Mouse (Mus musculus) cerebellum, postnatal 36 days (tissue): ENCODE results near the gene Avil.

Experiments
- DNase-seq, 2 experiments: peaks; one replicate each; pipeline ENCODE4 v3.0.0; 2021 to 2022; ENCODE audit warnings: mixed read lengths in 2 of 2

Avil gene

DNA sequence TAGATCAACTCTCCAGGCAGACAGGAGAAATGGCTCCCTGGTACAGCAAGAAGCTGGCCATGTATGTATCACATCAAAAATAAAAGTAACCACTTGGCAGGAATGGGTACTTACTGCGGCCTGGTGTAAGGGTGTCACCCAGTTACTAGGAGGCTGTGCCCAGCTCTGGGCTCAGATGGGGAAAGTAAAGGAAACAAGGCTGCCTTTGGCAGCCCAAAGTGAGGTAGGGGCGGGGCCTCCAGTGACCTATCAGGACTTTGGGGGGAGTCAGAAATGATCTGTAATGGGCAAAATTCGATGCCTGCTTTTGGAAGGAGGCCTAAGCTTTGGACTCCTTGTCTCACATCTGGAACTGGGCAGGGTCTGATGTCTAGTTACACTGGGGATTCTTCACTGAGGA is 18.8 kb upstream of the Avil start:
- no peak for DNase-seq

DNA sequence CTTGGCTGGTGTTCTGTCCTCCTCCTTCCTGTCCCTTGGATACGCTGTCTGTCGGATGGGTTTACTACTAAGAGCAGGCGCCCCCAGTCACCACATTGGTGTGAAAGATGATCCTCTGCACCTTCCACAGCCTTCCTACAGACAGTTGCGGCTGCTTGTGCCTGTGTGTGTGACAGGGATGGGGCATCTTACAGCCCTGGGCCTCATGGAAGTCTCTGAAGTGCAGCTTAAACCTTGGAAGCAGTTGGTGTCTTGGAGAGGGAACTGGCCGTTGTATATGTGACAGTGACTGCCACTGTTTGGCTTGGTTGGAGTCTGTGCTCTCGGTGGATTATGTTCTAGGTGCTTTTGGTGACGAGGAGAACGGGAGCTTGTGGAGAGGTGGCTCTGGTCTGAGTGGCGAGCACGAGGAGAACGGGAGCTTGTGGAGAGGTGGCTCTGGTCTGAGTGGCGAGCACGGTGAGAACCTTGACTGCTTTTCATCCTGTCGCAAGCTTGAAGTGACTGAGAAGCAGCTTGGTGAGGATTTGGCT is 17.2 kb upstream of the Avil start:
- no peak for DNase-seq

DNA sequence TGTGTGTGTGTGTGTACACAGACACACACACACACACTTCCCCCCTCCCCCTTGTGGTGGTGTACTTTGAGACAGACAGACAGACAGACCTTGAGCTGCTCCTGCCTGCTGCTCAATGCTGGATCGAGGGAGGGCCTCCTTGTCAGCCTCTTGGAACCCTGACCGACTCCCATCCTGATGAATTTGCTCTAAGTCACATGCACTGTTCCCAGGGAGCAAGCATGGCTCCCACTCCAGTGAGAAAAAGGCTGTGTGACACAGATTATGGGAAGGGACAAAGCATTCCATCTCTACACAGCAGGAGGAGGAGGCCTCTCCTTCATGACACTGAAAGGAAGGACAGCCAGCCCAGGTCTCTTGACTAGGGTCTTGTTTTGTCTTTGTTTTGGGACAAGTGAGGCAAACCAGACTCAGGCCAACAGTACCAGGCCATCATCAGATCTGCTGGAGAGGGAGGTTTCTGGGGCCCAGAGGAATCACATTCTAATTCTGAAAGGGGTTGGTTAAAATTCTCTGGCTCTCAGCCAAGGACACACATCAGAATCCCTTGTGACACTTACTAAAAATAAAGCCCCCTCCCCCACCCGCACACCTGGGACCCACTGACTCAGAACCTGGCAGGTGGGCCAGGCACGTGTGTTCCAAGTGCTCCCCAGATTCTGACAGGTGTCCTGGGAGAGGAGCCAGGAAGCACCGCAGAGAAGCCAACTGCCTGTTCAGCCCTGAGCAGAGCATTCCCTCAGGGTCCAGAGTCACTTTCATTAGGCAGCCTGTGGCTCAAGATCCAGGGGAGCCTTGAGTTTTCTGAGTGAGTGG is 16.1 kb upstream of the Avil start:
- peak; percentile 90 to 92 for DNase-seq

DNA sequence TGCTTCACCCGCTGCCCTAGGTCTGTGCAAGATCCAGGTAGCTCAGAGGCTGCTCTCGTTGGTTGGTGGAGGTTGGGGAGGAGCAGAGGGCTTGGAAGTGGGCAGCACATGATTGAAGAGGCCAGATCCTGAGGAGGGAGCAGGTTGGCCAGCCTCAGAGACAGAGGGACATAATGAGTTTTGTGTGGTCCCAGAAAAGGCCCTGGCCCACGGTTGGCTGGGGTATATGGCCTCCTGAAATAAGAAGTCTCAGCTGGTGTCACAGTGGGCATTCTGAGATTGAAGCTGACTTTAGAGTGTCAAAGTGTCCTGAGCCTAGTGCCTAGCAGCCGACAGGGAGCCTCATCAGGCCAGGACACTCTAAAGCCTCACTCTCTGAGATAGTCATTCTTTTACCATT is 15.4 kb upstream of the Avil start:
- DNase-seq = no peak

DNA sequence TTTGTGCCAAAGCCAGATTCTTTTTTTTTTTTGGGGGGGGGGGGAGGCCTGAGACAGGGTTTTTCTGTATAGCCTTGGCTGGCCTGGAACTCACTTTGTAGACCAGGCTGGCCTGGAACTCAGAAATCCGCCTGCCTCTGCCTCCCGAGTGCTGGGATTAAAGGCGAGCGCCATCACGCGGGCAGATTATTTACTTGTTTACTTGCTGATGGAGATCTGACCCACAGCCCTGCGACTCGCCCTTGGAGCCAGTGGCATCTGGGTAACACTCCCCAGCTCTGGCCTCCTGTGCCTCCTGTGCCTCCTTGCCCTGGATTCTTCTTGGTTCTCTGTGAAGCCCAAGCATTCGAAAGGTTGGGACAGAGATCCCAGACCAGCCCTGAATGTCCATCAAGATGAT is 14.9 kb upstream of the Avil start:
- no peak for DNase-seq

DNA sequence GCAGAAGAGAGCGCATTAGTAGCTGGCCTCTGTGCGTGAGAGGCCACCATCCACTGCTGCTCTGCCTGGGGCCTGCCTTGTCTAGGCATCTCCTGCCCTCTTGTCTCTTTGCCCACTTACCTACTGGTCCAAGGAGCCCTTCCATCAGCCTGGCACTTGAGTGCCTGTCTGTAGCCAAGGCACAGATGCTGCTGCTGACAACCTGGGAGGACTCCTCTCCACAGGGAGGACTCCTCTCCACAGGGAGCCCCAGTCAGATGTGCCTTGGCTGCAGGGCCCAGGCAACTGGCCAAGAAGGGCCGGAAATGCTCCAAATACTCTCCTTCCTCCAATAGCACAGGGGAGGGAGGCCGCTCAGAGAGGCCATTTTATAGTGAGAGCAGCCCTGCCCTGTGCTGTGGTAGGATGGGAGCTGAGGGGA is 14.0 kb upstream of the Avil start:
- peak; percentile 89 to 90 for DNase-seq

DNA sequence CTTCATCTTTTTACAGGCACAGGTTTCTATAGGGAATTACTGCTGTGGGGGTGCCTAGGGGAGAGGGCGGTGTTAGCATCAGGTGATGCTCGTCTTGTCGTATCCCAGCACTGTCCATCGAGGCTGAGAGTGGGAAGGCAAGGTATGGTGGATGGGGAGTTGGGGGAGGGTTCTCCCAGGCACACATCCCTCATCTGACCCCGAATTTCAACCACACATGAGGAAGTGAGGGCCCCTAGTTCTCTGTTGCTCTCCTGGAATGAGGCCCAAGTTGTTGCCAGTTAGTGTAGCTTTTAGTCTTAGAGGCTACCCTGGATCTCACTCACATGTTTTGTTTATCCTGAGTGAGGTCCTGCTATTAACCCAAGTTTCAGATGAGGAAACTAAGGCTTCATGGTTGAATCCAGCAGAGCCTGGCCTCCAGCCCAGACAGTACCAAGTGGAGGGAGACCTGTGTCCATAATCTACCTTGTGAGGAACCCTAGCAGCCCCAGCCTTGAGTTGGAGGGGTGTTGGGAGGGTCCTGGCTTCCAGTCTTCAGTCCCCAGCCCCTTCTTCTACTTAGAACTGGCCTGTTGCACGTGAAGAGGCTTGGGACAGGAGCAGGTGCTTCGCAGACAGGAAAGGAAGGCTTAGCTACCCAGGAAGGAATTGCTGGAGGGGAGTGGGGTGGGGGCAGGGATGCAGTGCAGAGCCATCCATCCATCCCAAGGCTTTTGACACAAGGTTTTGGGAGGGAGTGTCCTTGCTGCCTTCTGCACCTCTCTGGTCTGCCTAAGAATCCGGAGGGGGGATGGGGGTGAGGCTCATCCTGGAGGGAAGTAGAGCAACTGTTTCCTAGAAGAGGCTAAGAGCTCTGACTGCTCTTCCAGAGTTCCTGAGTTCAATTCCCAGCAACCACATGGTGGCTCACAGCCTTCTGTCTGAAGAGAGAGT is 13.1 kb upstream of the Avil start:
- DNase-seq = no peak

DNA sequence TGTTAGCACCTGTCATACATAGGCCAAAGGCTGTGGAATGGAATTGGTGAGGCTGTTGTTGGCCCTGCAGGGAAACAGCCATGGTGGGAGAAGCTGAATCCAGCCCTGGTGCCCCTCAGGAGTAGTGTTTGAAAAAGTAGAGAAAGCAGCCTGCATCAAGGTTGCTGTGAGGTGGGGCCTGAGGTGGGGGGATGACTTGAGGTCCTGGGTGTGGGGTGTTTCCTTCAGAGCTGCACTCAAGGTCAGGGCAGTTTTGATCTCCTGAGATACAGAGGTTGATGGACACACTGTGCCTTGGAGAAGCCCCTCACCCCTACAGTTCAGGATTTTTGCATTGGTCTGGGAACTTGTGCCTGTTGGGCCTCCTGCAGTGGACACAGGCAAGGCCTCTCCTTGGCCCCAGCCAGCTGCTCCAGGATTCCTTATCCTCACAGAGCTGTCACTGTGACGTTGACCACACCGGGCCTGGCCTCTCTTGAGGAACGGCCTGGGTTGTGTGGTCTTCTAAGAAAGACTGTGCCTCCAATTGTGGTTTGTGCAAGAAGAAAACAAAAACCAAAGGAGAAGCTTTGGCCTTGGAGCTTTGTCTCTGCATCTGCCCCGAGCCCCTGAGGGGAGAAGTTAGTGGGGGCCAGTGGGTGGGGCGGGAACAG is 11.9 kb upstream of the Avil start:
- DNase-seq = no peak

DNA sequence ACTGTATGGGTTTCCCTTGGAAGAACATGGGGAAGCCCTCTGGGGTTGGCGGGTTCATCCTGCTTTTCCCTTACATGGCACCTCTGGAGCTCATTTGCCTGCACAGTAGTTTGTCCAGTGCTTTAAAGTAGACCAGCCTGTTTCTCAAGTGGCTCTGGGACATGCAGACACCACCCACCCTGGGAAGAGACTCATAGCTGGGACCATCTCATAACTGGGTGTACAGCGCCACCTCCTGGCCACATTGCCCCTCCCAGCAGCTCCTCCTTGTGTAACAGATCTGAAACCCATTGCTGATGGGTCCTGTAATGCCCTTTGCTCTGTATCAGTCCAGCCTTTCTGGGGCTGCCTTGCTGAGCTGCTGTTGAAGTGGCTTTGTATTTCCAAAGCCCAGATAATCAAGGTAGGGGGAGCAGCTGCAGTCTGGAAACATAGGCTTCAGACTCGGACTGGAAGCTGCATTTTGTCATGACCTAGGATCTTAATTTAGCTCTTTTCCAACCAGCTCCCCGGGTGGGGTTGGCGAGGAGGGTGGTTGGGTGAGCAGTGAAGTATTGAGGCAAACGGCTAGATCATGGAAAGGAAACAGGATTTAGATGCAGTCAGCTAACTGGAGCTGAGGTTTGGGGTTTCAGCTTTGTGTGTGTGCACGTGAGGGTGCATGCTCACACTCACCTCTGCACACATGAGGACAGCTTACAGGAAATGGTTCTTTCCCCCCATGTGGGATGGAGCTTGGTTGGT is 10.0 kb upstream of the Avil start:
- DNase-seq = peak; percentile 88 to 89

DNA sequence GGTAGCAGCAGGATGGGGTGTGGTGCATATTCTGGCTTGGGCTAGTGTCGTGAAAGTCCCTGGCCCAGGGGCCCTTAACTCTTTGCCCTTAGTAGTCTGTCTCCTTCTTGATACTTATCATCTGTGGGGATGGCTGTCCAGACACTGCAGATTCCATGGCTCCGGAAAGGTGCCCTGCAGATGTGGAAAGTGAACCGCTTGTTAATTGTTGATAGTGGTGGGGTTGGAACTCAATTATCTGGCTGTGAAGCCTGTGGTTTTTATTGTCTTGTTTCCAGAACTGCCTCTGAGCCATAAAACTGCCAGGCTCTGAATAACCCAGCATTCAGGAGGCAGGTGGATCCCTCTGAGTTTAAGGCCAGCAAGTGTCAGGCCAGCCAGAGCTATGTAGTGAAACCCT is 8.8 kb upstream of the Avil start:
- DNase-seq = no peak

DNA sequence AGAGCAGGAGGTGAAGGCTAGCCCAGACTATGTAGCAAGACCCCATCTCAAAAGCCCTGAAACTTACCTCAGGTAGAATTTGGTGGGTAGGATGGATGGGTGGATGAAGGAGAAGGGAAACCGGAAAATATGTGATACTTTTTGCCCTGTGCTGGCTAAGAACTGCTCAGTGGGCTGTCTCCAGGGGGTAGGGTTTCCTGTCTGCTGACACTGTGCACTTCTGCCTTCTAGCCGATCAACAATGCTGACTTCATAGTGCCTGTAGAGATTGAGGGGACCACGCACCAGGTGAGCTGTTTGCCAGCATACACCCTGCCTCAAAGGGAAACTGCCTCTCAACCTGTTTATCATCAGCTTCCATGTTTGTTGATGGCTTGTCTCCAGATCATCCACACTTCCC is 6.9 kb upstream of the Avil start:
- DNase-seq = no peak

DNA sequence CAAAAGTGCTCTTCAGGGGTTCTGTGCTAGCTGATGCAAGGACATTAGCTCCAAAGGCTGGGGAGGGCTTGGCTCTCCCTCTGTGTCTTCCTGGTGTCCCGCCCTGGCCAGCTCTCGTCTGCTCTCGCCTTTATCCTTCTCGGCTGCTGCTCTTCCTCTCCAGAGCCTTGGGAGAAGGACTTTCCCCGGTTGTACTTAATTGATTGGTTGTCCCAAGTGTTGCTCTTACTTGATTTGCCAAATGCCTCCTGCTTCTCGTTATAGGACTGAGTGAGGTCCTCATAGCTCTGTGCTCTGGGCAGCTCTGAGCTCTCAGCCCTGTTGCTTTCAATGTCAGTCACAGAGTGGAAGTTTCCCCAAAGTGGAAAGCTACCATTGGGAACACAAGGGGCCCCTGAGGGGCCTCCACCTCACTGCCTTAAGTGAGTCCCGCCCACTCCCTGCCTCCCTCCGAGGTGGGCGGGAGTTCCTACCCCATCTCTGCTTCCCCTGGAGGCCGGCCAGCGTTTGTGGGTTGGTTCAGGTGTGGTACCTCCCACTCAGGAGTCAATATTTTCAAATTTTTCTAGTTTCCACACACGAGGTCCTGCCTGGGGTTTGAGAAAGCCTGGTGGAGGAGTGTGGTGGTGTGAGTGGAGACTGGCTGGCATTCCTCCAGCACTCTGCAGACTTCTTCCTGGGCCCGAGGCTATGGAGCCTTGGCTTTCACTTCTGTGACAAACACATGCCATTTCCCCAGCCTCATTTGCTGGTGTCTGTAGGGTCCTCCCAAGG is 3.0 kb upstream of the Avil start:
- DNase-seq = no peak

DNA sequence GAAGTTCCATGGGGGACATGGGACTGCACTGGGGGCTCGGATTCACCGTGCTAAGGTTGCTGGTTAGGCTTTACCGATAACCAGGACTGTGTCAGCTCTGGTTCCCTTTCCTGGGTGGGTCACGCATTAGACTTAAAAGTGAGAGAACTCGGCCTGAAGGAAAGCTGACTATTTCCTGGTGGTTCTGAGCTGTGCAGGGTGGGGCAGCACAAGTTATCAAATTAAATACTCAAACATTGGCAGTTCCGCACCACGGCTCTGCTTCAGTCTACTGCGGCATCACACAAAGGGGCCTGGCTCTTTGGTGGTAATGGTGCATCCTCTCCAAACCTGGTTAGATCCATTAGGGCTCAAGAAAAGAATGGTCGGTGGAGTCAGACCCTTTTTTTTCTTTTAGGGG is 788 bp downstream of the Avil start:
- DNase-seq = no peak

DNA sequence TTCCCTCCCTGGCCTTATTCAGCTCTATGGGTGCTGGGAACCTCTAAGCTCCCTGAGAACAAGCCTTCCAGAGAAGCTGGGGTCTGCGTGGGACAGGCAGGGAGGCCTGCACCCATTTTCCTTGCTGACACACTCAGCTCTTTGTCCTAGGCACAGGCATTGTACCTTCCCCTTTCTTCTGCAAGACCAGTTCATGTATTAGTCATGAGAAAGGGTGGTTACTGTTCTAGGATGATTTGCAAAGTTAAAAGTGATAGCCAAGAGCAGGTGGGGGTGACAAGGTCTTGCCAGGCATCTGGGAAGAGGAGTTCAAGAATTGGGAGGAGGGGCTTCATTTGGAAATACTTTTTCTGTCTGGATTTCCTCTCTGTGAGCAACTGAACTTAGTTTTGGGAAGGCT is 1.5 kb downstream of the Avil start:
- no peak for DNase-seq

DNA sequence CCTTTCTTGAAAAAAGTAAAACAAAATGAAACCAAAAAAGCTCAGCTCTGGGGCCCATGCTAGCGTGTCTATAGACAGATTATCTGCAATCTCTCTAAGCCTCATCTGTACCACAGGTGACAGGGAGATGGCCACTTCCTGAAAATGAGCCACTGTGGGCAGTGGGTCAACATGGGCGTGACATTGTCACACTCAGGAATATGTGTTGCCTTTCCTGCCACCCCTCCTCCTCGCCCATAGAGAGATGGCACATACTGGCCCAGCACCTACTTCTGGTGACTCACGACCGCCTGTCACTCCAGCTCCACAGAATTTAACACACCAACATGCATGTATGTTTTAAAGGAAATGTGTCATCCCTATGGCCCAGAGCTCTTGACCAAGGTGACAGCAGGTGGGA is 2.3 kb downstream of the Avil start:
- DNase-seq = no peak

DNA sequence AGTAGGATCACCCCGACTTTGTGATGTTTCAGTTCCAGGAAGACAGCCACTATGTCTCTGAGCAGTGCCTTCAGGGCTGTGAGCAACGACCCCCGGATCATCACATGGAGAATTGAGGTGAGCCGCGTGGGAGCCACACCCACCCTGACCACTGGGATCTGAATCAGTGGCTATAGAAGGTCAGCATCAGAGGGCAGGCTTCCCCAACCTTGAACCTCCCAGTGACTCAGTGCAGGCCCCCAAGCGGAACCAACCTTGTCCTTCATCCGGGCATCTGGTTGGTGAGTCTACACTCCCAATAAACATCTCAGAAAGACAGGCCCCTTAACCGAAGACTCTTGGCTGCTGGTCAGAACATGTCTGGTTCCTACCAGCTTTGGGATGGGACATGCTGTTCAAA is 2.8 kb downstream of the Avil start:
- DNase-seq = no peak

DNA sequence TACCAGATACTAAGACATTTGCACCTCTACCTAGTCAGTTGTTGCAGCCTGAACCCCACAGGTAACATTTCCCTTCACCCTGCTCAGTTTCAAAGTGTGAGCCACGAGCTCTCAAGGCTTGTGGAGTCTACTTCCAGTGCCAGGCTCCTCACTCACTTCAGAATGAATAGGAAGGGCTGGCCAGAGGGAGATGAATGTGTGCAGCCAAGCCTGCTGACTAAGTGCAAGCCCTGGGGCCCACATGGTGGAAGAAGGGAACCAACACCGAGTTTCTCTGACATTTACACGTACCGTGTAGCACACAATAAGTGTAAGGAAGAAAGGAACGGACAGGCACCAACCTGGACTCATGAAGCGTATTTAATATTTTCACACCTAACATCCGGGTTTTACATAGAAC is 3.3 kb downstream of the Avil start:
- DNase-seq = no peak

DNA sequence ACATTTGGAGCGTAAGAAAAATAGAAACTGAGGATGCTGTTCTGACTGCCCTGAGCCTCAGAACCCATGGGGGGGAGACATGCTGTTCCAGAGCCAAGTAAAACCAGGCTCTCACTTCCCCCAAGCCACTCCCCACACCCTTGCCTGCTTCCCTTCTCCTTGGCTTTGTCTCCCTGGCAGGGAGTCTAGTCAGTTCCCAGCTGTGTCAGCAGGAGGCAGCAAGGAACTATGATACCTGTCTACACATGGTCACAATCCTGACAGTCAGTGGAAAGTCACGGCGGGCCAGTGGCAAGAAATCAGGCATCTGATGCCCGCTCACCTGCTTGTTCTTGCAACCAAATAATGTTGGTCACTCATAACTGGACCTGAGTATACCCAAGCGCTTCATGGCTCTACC is 16.0 kb downstream of the Avil start:
- no peak for DNase-seq

DNA sequence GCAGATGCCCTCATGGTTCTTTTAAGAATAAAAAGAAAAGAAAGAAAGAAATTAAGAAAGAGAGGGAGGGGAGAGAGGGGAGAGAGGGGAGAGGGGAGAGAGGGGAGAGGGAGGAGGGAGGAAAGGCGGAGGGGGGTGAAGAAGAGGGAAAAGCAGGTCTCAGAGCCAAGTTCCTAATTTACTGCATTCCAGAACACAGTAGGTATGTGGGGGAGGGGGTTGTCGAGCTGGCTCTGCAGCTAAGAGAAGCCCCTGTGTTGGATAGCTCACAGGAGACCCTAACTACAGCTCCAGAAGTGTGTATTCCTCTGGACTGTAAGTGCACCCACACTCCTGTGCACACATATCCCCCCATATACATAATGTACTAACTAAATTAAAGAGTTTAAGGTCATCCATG is 16.6 kb downstream of the Avil start:
- DNase-seq = no peak

DNA sequence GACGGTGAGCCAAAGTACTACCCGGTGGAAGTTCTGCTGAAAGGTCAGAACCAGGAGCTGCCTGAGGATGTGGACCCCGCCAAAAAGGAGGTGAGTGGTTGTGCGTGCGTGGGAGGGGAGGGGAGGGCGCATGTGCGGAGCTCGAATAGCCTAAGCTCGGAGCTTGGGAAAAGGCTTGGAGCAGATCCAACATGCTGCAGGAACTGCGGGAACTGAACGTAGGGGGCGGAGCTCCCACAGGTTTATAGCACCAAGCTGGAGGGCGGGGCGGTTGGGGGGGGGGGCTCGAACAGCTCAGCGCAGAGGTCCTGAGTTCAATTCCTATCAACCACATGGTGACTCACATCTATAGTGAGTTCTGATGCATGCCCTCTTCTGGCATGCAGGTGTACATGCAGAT is 17.9 kb downstream of the Avil start:
- no peak for DNase-seq
